Mouse (Mus musculus): ENCODE data around the gene Megf9. TPM values are rescaled to one million over a fixed set of nuclear protein-coding genes. Genes with fewer than 3 reads are reported as not detected.

The Megf9 gene
- total RNA-seq, 2 experiments from 2014 or later = 12.7 to 14.4 TPM

GRCm38 (mm10) chr4:70452161-70452560 is 82.6 kb downstream of the Megf9 start:
- intact Hi-C loops (cut with DNase I) = no loop called here
- DNase-seq = no peak

DNA sequence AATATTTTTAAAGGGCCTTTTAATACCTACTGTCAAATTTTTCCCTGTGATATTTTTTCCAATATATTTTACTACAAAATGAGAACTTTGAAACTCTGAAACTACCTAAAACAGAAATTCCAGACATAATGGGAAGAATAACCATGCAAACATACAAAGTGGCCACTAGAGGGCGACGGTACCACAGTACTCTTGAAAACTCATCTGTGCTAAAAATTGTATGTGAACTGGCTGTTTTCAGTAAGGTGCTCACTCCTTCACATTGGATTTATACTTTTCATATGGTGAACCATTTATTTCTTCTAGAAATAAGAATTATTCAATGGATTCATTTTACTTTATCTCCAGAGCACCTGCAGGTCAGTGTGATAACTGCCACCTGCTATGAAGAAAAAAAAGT is 83.0 kb downstream of the Megf9 start:
- intact Hi-C loops (cut with DNase I) = loop anchor here (1.0 kb wide), 2 partner anchors 128 to 150 kb away; no protein-coding TSS in a partner anchor
- peak; percentile 19 to 28 for DNase-seq

DNA sequence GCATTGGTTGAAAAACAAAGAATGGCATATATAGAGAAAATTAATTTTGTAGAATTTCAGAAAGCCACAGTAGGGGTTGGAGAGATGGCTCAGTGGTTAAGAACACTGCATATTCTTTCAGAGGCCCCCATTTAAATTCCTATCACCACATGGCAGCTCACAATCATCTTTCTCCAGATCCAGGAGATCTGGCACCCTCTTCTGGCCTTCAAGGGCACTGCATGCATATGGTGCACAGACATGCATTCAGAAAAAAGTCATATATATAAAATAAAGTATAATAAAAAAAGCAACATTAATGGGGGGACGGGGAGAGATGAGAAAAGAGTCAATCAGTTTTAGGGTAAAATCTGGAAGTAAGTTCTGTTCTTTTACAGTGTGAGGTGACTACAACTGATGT is 85.1 kb downstream of the Megf9 start:
- intact Hi-C loops (cut with DNase I) = no loop called here
- DNase-seq = no peak

DNA sequence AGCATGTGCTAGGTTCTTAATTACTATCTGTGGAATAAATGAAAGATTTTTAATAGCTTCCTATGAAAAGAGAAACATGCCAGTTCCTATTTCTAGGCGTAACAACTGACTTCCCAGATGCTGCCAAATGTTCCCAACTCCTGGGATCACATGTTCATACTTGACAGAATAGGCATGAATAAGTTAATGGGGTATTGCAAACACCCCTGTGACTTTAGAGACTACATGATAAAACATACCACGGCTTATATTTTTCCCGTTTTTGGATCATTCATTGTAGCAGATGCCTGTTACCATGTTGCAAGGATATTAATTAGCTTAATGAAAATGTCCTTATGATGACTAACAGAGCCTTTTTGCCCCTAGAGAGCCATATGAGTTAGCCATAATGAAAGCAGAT is 88.0 kb downstream of the Megf9 start:
- intact Hi-C loops (cut with DNase I) = no loop called here
- DNase-seq = no peak

DNA sequence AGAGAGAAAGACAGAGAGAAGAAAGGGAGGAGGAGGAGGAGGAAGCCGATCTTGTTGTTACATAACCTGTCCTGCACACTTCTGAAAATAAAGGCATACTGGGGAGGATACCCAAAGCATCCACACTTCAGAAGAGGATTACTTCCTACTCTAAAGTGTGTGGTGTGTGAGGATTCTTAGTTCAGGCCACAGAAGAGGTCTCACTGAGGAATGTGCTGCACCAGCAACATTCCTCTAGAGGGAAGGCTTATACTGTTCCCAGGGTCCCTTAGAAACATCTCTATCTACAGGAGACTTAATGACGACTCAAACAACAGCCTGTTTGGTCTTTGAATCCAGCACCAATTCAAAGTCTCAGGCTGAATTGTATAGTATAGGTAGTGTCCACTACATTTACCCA is 114.6 kb downstream of the Megf9 start:
- intact Hi-C loops (cut with DNase I) = no loop called here
- no peak for DNase-seq

DNA sequence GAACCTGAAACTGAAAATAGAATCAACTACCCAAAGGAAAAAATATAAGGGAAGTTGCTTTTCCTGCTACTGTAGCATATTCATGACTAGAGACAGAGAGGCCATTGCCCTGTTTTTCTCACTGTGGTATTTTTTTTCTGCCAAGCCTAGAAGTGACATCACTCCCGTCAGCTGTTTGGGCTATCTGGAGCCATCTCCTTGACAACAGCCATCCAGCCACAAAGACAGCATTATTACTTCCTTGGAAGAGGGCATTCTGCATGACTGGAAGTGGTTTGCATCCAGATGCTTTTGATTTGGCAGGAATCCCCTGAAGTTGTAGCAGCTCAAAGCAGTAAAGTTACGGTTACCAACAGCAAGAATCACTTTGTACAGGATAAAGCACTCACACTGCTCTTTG is 122.7 kb downstream of the Megf9 start:
- intact Hi-C loops (cut with DNase I) = no loop called here
- no peak for DNase-seq

DNA sequence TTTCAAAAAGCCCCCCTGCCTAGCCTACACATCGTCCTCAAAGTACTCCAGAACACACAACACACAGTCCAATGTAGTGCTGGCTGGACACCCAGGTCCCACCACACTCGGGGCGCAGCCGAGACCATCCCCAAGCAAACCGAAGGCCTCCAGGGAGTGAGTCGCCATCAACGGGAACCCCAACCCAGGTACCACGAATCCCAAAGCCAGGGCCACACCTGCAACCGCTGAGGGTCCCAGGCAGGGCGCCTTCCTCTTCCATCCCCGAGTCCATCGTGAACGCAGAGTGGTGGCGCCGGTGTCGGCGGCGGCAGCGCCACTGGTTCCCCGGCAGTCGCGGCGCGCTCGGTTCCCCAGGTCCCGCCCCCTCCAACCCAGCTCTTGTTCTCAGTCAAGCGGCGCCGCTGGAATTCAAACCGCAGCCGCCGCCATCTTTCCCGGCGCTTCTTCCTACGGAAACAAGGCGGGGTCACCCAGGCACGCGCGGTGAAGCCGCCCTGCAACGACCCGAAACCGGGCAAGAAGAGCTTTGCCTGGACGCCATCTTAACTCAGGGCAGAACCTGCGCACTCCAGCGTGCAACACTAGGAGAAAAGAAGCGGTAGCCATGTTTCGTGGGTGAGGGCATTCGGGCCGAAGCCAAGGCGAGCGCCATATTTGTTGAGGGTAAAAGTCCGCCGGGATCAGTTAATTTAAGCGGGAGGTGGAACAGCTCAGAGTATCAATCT is 124.6 kb downstream of the Megf9 start, which contains the start of gene Cdk5rap2:
TSS of gene Cdk5rap2 (minus strand) at position 450 of the 728 bp plus-strand sequence.
- DNase-seq = peak; percentile 93 to 94
- intact Hi-C loops (cut with DNase I) = loop anchor here (2.0 kb wide), 1 partner anchor 125 kb away; the partner anchor contains the start of gene Megf9

GRCm38 (mm10) chr4:70409456-70409855 is 125.3 kb downstream of the Megf9 start:
- no peak for DNase-seq
- intact Hi-C loops (cut with DNase I) = no loop called here

GRCm38 (mm10) chr4:70402109-70402819 is 132.5 kb downstream of the Megf9 start:
- intact Hi-C loops (cut with DNase I) = no loop called here
- DNase-seq = peak; percentile 24 to 28

- intact Hi-C loops (cut with DNase I) = no loop called here
- DNase-seq = no peak
Observed at GRCm38 (mm10) chr4:70399476-70399875, 135.3 kb downstream of the Megf9 start.

GRCm38 (mm10) chr4:70399074-70399473 is 135.7 kb downstream of the Megf9 start:
- no peak for DNase-seq
- intact Hi-C loops (cut with DNase I) = no loop called here

DNA sequence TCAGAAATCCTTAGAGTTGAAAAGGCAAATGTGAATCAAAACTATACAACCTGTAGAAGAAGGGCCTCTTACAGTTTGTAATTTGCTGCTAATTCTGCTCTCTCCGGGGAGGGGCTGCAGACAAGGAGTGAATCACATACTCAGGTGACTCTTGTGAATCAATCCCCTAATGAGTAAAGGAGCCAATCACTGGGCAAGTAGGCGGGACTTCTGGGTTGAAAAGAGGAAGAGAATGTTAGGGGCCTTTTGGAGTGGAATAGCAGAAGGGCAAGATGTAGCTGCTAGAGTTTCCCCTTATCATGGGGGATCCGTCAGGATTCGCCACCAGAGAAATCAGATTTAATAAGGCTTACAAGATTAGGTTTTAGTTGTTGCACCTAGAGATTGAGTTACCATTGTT is 136.7 kb downstream of the Megf9 start:
- no peak for DNase-seq
- intact Hi-C loops (cut with DNase I) = no loop called here

GRCm38 (mm10) chr4:70396701-70397100 is 138.1 kb downstream of the Megf9 start:
- intact Hi-C loops (cut with DNase I) = no loop called here
- DNase-seq = no peak

DNA sequence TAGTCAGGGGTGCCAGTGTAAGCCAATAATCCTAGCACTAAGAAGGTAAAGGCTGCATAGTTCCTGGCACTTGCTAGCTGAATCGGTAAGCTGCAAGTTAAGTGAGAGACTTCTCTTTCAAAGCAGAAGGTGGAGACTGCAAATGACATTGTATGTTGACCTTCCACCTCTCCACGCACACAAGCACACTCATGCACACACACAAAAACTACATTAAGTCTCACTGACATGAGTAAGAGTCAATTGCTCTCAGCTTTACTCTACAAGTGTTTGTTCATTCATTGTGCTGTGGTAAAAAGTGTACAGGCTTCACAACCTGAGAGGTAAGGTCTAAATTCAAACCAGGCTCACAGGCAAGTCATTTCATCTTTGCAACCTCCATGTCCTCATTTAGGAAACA is 140.1 kb downstream of the Megf9 start:
- DNase-seq = no peak
- intact Hi-C loops (cut with DNase I) = no loop called here

GRCm38 (mm10) chr4:70391760-70392372 is 142.9 kb downstream of the Megf9 start:
- intact Hi-C loops (cut with DNase I) = no loop called here
- DNase-seq = peak; percentile 6 to 24

DNA sequence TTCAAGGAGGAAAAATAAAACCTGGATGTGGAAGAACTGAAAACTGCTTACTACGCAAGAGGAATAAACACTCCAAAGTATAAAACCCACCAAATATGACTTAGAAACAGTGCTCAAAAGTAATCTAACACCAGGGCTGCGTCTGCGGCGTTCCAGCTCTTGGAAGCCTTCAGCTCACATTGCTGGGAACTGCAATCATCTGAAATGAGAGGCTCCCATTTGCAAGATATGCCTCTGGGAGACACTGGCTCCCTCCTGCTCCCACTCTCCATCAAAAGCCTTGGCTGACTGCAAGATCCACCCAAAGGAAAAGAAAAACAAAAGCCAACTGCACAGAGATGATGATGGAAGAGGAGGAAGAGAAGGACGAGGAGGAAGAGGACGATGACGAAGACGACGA is 143.7 kb downstream of the Megf9 start:
- intact Hi-C loops (cut with DNase I) = no loop called here
- DNase-seq = no peak

- DNase-seq = no peak
Observed at GRCm38 (mm10) chr4:70386206-70386605, 148.6 kb downstream of the Megf9 start.

GRCm38 (mm10) chr4:70377359-70377758 is 157.4 kb downstream of the Megf9 start:
- no peak for DNase-seq
- intact Hi-C loops (cut with DNase I) = no loop called here

More at GRCm38 (mm10) chr4:70386206-70386605, 148.6 kb downstream of the Megf9 start:
- intact Hi-C loops (cut with DNase I) = no loop called here

Measured in heart, postnatal 36 days (tissue).